Mouse (Mus musculus) forebrain, embryonic 14.5 days (tissue): Measurements from ENCODE around the gene Krba1. TPM values are rescaled to one million over a fixed set of nuclear protein-coding genes. Genes with fewer than 3 reads are reported as not detected.

Source experiments
- ATAC-seq: fragments of 200-750 bp; cut with Nextera tagmentation; 2 replicates; pipeline ENCODE4 v1.8.0; 2017; ENCODE audit warnings: mild to moderate bottlenecking, moderate library complexity
- DNase-seq: peaks from one replicate; pipeline ENCODE4 v3.0.0-alpha.2; 2015; ENCODE audit warnings: low spot score
- H3K27ac ChIP-seq: fragments of 300-500 bp; sonication (generic); 2 replicates; pipeline ENCODE4 v1.5.1; 2014; ENCODE audit warnings: low read depth, mild to moderate bottlenecking, control low read depth, low read length, moderate library complexity
- H3K27me3 ChIP-seq: fragments of 300-500 bp; sonication (generic); replicated peaks from 2 replicates; pipeline ENCODE4 v1.6.1; 2014; ENCODE audit warnings: low read length, control low read depth, mixed read lengths; ENCODE audit not compliant: control insufficient read depth, insufficient read depth
- H3K36me3 ChIP-seq: fragments of 300-500 bp; sonication (generic); 2 replicates; pipeline ENCODE4 v1.6.1; 2014; ENCODE audit warnings: low read length, control low read depth; ENCODE audit not compliant: control insufficient read depth, insufficient read depth
- H3K4me1 ChIP-seq: fragments of 300-500 bp; sonication (generic); 2 replicates; pipeline ENCODE4 v1.6.1; 2014; ENCODE audit warnings: antibody characterized with exemption, low read length, control low read depth; ENCODE audit not compliant: control insufficient read depth, insufficient read depth
- H3K4me2 ChIP-seq: fragments of 300-500 bp; sonication (generic); 2 replicates; pipeline ENCODE4 v1.6.1; 2014; ENCODE audit warnings: mild to moderate bottlenecking, control low read depth, low read length
- H3K4me3 ChIP-seq: fragments of 300-500 bp; sonication (generic); 2 replicates; pipeline ENCODE4 v1.5.1; 2014; ENCODE audit warnings: low read depth, low read length, control low read depth
- H3K9ac ChIP-seq: fragments of 300-500 bp; sonication (generic); 2 replicates; pipeline ENCODE4 v1.6.1; 2014; ENCODE audit warnings: mild to moderate bottlenecking, low read length, control low read depth, moderate library complexity
- H3K9me3 ChIP-seq: fragments of 300-500 bp; sonication (generic); replicated peaks from 2 replicates; pipeline ENCODE4 v1.6.1; 2016; ENCODE audit warnings: low read length, control low read depth, mixed read lengths; ENCODE audit not compliant: control insufficient read depth
- WGBS: fragments of 180-500 bp; shearing (Covaris S2); extraction: QIAGEN DNeasy Blood & Tissue Kit; methylation state at CpG from one replicate; pipeline ENCODE4 v1.1.7; 2014; 5-methylcytosine and 5-hydroxymethylcytosine counted together
- microRNA-seq: library from miRNA; unstranded; fragments of <30 nt; microRNA quantifications from one replicate; pipeline ENCODE4, GENCODE M21; 2016
- polyA plus RNA-seq: library from polyadenylated mRNA; unstranded; fragments of >200 nt; fragmentation: Nextera tagmentation; extraction: Ambion mirVana; gene quantifications from 2 replicates; pipeline ENCODE4 v1.2.1, GENCODE M21; 2014

Krba1 gene
- polyA plus RNA-seq, 1 experiment from 2014 or later: 17.1 TPM

GRCm38 (mm10) chr6:48448527-48448926 is 53.1 kb downstream of the Krba1 start:
- Histone ChIP-seq H3K9me3 (no peaks in the 10 kb centered on the region), H3K9ac (no peak overlapping the region), H3K4me1 (peaks cover 3% of the 10 kb centered on the region; the same call in 1 of the 2 replicates), H3K4me2 (no peak overlapping the region), H3K27me3 (no peaks in the 10 kb centered on the region), H3K27ac (no peak overlapping the region), H3K36me3 (no peaks in the 10 kb centered on the region), H3K4me3 (no peak overlapping the region)
- no peak for DNase-seq
- no peak for ATAC-seq
- WGBS: 84% methylated on average over 7 of the region's 7 CpGs

- H3K4me1 ChIP-seq: no peaks in the 10 kb centered on the region
- no peak for ATAC-seq
- WGBS: 53% methylated on average over 1 of the region's 1 CpGs
These were observed 56.8 kb downstream of the Krba1 start for GRCm38 (mm10) chr6:48452151-48452550.

GRCm38 (mm10) chr6:48452771-48453170 is 57.4 kb downstream of the Krba1 start:
- Histone ChIP-seq H3K27me3 (no peaks in the 10 kb centered on the region), H3K36me3 (no peaks in the 10 kb centered on the region), H3K9me3 (no peaks in the 10 kb centered on the region), H3K9ac (no peak overlapping the region), H3K4me2 (no peak overlapping the region), H3K4me3 (no peak overlapping the region), H3K27ac (no peak overlapping the region), H3K4me1 (no peaks in the 10 kb centered on the region)
- DNase-seq: no peak
- WGBS: 63% methylated on average over 3 of the region's 3 CpGs
- ATAC-seq: no peak

More at GRCm38 (mm10) chr6:48452151-48452550, 56.8 kb downstream of the Krba1 start:
- Histone ChIP-seq H3K27ac (no peak overlapping the region), H3K36me3 (no peaks in the 10 kb centered on the region), H3K4me2 (no peak overlapping the region), H3K9me3 (no peaks in the 10 kb centered on the region), H3K9ac (no peak overlapping the region), H3K4me3 (no peak overlapping the region), H3K27me3 (no peaks in the 10 kb centered on the region)
- no peak for DNase-seq

GRCm38 (mm10) chr6:48464966-48465679 is 69.7 kb downstream of the Krba1 start:
- ATAC-seq: no peak
- no peak overlapping the region for H3K4me2 ChIP-seq
- no peaks in the 10 kb centered on the region for H3K27me3 ChIP-seq
- H3K9ac ChIP-seq: no peak overlapping the region
- WGBS: 94% methylated on average over 13 of the region's 13 CpGs
- no peak for DNase-seq
- H3K9me3 ChIP-seq: no peaks in the 10 kb centered on the region
- no peaks in the 10 kb centered on the region for H3K36me3 ChIP-seq
- no peak overlapping the region for H3K4me3 ChIP-seq
- no peaks in the 10 kb centered on the region for H3K4me1 ChIP-seq
- no peak overlapping the region for H3K27ac ChIP-seq

- no peak overlapping the region for H3K9ac ChIP-seq
- ATAC-seq: no peak
- no peak overlapping the region for H3K4me2 ChIP-seq
- H3K4me1 ChIP-seq: no peaks in the 10 kb centered on the region
- no peak overlapping the region for H3K27ac ChIP-seq
- no peak overlapping the region for H3K4me3 ChIP-seq
- H3K27me3 ChIP-seq: no peaks in the 10 kb centered on the region
- WGBS: 34% methylated on average over 6 of the region's 6 CpGs
- DNase-seq: no peak
- H3K36me3 ChIP-seq: no peaks in the 10 kb centered on the region
- H3K9me3 ChIP-seq: no peaks in the 10 kb centered on the region
These were observed 71.3 kb downstream of the Krba1 start for GRCm38 (mm10) chr6:48466715-48467114.

GRCm38 (mm10) chr6:48467490-48467889 is 72.1 kb downstream of the Krba1 start:
- DNase-seq (no peak), ATAC-seq (no peak)
- no peaks in the 10 kb centered on the region for H3K27me3 ChIP-seq
- no peak overlapping the region for H3K27ac ChIP-seq
- H3K4me1 ChIP-seq: no peaks in the 10 kb centered on the region
- no peaks in the 10 kb centered on the region for H3K9me3 ChIP-seq
- 83% methylated on average over 7 of the region's 7 CpGs for WGBS
- H3K36me3 ChIP-seq: no peaks in the 10 kb centered on the region
- H3K9ac ChIP-seq: no peak overlapping the region
- H3K4me2 ChIP-seq: no peak overlapping the region
- H3K4me3 ChIP-seq: no peak overlapping the region

Small RNAs within 50 kb of the gene (microRNA-seq; reads per million reads assigned to microRNA genes)
- gene Gm24325: not detected

Other genes with a start within 250 kb of the Krba1 start
- 27.1 and 29.9 TPM in 2 replicates for gene Zfp467, start 50.2 kb downstream of the Krba1 start, polyA plus RNA-seq
- 0.06 and 0.48 TPM in 2 replicates for gene Sspo, start 52.6 kb downstream of the Krba1 start, polyA plus RNA-seq
- 152 and 161 TPM in 2 replicates for gene Atp6v0e2, start 142.0 kb downstream of the Krba1 start, polyA plus RNA-seq
- 10.7 and 10.9 TPM in 2 replicates for gene Lrrc61, start 159.2 kb downstream of the Krba1 start, polyA plus RNA-seq
- gene Rarres2, start 177.2 kb downstream of the Krba1 start, polyA plus RNA-seq: 4.0 and 5.3 TPM in 2 replicates
- gene Gm45021, start 194.0 kb downstream of the Krba1 start, polyA plus RNA-seq: not detected in 2 replicates
- 27.3 and 34.3 TPM in 2 replicates for gene Repin1, start 198.3 kb downstream of the Krba1 start, polyA plus RNA-seq
- gene Gm44965, start 198.4 kb downstream of the Krba1 start, polyA plus RNA-seq: not detected in 2 replicates
- gene Zfp775, start 206.5 kb downstream of the Krba1 start, polyA plus RNA-seq: 16.7 and 17.4 TPM in 2 replicates
- gene AI854703, start 231.2 kb downstream of the Krba1 start, polyA plus RNA-seq: 8.2 and 9.7 TPM in 2 replicates